Mouse (Mus musculus) adrenal gland, postnatal 4 days (tissue): Measurements from ENCODE around the gene Klhdc8b. TPM values are rescaled to one million over a fixed set of nuclear protein-coding genes. Genes with fewer than 3 reads are reported as not detected.

Experiments
- DNase-seq, 2 experiments: peaks; one replicate each; pipeline ENCODE4 v3.0.0; 2021 to 2022; ENCODE audit warnings: low spot score in 2 of 2, mixed read lengths in 2 of 2
- long read RNA-seq, 2 experiments: library from polyadenylated mRNA; stranded (forward); transcript quantifications; one replicate each; pipeline ENCODE4 v2.0.0; 2021
- total RNA-seq, 2 experiments: library from RNA; stranded (reverse); gene quantifications; 2 replicates each; pipeline ENCODE4 v1.2.3; 2021

The Klhdc8b gene
- 10 to 100 TPM; 55.1 to 58.2 TPM for total RNA-seq
- long read RNA-seq, experiment 1, transcript Klhdc8b-201 (6 exons, 1,897 nt) = major isoform, 40 of 63 reads
- long read RNA-seq, experiment 1, partial matches to known transcripts = 7 of 63 reads
- long read RNA-seq, experiment 1, other reads (novel, unspliced or antisense) = 16 of 63 reads
- long read RNA-seq, experiment 2, full-length matches to known transcripts = 58 of 125 reads
- long read RNA-seq, experiment 2, partial matches to known transcripts = 14 of 125 reads
- long read RNA-seq, experiment 2, other reads (novel, unspliced or antisense) = 53 of 125 reads

GRCm38 (mm10) chr9:108461181-108461631 is at the start of gene Klhdc8b:
TSS of gene Klhdc8b (minus strand) at chr9:108461581.
- no peak for DNase-seq

- no peak for DNase-seq
Observed at GRCm38 (mm10) chr9:108508776-108509175, 47.4 kb upstream of the Klhdc8b start.

- DNase-seq = peak; percentile 73 to 89
Observed at GRCm38 (mm10) chr9:108507619-108508434, 46.4 kb upstream of the Klhdc8b start, which contains the start of gene Qars. TSS of gene Qars (plus strand) at chr9:108507706.

- no peak for DNase-seq
Observed at GRCm38 (mm10) chr9:108506901-108507300, 45.5 kb upstream of the Klhdc8b start.

- DNase-seq = no peak
Observed at GRCm38 (mm10) chr9:108499943-108500342, 38.6 kb upstream of the Klhdc8b start.

GRCm38 (mm10) chr9:108499231-108499630 is 37.9 kb upstream of the Klhdc8b start:
- DNase-seq = no peak

- DNase-seq = no peak
Observed at GRCm38 (mm10) chr9:108494905-108495304, 33.5 kb upstream of the Klhdc8b start.

GRCm38 (mm10) chr9:108494146-108494825 is 32.9 kb upstream of the Klhdc8b start:
- no peak for DNase-seq

GRCm38 (mm10) chr9:108493246-108493645 is 31.9 kb upstream of the Klhdc8b start:
- DNase-seq = no peak

GRCm38 (mm10) chr9:108492043-108492750 is 30.8 kb upstream of the Klhdc8b start:
- DNase-seq = peak in 1 of 2 experiments; percentile 50

GRCm38 (mm10) chr9:108491286-108491580 is 29.9 kb upstream of the Klhdc8b start:
- DNase-seq = no peak

- DNase-seq = peak; percentile 82 to 87
Observed at GRCm38 (mm10) chr9:108490559-108491285, 29.3 kb upstream of the Klhdc8b start, which contains the start of gene Usp19. TSS of gene Usp19 (plus strand) at chr9:108490602.

- no peak for DNase-seq
Observed at GRCm38 (mm10) chr9:108489702-108490558, 28.5 kb upstream of the Klhdc8b start.

- no peak for DNase-seq
Observed at GRCm38 (mm10) chr9:108489215-108489614, 27.8 kb upstream of the Klhdc8b start.

- DNase-seq = no peak
Observed at GRCm38 (mm10) chr9:108488403-108488802, 27.0 kb upstream of the Klhdc8b start.

GRCm38 (mm10) chr9:108486973-108487530 is 25.7 kb upstream of the Klhdc8b start:
- DNase-seq = no peak

GRCm38 (mm10) chr9:108485301-108485875 is 24.0 kb upstream of the Klhdc8b start:
- DNase-seq = no peak

GRCm38 (mm10) chr9:108484021-108484420 is 22.6 kb upstream of the Klhdc8b start:
- DNase-seq = no peak
